Mouse (Mus musculus): ENCODE data around the gene Col25a1.
A peak's percentile ranks its signal among the peaks of the same experiment; 100 is the strongest.

Col25a1 gene

DNA sequence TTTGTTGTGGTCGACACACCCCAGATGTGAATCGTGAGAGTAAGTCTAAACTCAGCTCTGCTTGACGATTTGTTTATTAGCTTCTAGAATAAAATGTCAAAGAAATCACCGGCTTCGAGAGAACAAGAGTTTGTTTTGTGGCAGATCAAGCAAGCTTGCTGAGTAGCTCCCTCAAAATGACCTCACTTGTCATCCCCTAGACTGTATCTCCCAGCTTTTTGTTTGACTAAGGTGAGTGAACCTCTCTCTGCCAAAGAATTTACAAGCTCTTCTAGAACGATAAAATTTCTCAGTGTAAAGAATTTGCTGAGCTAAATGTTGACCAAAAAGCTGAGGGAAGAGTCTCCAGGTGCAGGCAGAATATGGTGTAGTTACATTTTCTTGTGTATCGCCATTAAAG lies 125.3 kb downstream of the Col25a1 start:
- DNase-seq, result no peak

- no peak for DNase-seq
Observed at GRCm38 (mm10) chr3:130259670-130260069, 128.4 kb downstream of the Col25a1 start.

DNA sequence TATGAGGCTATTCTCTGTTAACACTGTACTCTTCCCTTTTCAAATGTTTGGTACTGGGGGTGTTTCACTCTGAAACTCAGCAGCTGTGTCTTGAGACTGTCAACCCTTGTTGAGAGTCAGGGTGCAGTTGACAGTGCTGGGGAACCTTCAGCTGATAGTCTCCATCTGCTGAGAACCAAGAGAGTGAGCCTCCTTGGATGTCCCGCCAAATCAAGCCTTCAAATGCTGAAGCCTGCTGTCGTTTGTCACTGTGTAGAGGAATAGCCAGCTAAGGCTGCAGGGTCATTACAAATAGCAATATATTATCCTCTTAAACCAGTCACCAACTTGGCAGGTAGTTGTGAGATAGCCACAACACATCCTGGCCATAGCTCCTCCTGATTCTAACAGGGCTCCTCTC lies 129.0 kb downstream of the Col25a1 start:
- DNase-seq, result no peak

GRCm38 (mm10) chr3:130265104-130265503 lies 133.8 kb downstream of the Col25a1 start:
- DNase-seq, result no peak

DNA sequence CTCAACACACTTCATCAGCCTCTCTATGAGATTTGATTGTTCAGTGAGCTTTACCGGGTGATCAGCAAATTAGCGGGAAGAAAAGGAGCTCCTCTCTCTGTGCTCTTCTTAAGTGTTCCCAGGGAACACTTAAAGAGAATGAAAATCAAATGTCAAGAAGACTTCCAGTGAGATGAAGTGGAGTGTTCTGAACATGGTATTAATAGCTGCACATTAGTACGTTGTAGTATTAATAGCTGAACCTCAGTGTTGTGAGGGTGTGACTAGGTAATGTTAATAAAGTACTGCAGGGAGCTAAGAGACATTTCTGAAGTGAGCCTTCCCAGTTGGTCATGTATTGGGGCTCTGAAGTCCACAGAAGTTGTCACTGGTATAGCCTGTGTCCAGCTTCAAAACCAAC lies 139.2 kb downstream of the Col25a1 start:
- DNase-seq, result no peak

- DNase-seq, result no peak
Observed at GRCm38 (mm10) chr3:130273949-130274348, 142.6 kb downstream of the Col25a1 start.

GRCm38 (mm10) chr3:130278298-130279050 lies 147.2 kb downstream of the Col25a1 start:
- no peak for DNase-seq

- DNase-seq, result no peak
Observed at GRCm38 (mm10) chr3:130283011-130283760, 151.9 kb downstream of the Col25a1 start.

- no peak for DNase-seq
Observed at GRCm38 (mm10) chr3:130288102-130288501, 156.8 kb downstream of the Col25a1 start.

DNA sequence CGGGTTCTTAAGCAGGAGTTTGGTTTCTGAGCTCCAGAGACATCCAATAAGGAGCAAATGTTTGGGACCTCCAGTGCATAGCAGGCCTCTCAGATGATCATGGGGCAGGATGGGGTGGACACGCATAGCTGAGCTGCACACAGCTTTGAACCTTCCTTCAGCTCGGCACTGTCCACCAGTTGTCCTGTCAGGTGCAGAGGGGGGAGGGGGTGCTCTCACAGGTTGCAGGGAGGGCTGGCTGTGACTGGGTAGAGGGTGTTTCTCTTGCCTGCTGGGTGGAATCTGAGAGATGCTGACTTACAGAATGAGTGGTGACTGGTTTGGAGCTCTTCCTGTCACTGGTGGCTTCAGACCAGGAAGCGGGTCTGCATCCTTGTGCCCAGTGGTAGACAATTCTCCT lies 157.5 kb downstream of the Col25a1 start:
- DNase-seq, result no peak

DNA sequence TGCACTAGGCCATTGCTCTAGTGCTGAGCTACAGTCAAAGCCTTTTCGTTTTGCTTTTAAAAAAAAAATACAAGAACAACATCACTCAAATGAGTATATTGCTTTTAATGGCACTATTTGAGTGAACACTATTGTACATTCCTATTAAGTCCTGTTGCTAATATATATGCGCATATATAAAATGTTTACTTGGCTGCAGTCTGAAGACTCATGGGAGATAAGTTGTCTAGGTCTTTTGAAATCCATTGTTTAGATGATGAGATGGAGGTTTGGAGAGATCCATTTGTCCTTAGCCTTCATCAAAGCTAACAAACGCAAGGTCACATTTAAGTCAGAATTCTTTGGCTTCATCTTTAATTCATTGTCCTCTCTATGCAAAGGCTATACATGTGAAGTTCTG lies 157.9 kb downstream of the Col25a1 start:
- DNase-seq, result no peak

GRCm38 (mm10) chr3:130290175-130290574 lies 158.9 kb downstream of the Col25a1 start:
- no peak for DNase-seq

DNA sequence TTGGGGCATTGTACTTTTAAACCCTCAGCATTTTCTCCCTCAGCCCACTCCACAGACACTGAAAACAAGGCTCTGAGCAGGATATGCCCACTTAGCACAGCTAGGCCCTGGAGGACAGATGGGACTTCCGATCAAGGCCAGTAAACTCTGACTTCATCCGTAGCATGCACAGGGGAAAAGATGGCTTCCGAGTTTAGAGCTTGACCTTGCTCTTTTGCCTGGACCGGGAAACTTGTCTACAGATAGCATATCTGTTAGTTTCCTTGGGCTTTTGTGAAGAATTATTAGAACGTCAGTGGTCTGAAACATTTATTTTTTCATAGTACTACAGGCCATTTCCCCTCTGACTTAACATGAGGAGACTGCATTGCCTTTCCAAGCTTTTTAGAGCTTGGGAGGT lies 159.4 kb downstream of the Col25a1 start:
- DNase-seq, result no peak

GRCm38 (mm10) chr3:130291926-130292325 lies 160.6 kb downstream of the Col25a1 start:
- DNase-seq, result no peak

DNA sequence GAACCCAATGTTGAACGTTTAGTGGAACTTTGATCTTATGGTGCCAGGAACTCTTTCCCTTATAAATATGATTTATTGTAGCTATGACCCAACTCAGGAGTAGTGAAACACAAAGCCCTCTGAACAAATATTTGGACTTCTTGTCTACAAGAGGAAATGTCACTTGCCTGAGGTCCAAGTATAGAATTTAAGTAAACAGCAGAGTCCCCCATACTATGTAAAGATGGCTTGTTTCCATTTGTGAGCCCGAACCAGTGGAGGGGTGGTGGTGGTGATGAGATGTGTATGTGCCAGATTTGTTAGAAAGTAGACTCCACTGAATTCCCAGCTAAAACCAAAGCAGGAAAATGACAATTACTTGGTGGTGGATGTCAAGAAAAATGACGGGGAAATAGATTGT lies 169.2 kb downstream of the Col25a1 start:
- DNase-seq, result no peak

GRCm38 (mm10) chr3:130303597-130303996 lies 172.3 kb downstream of the Col25a1 start:
- DNase-seq, result no peak

- DNase-seq, result no peak
Observed at GRCm38 (mm10) chr3:130304827-130305226, 173.5 kb downstream of the Col25a1 start.

GRCm38 (mm10) chr3:130305686-130306085 lies 174.4 kb downstream of the Col25a1 start:
- DNase-seq, result peak; percentile 22

DNA sequence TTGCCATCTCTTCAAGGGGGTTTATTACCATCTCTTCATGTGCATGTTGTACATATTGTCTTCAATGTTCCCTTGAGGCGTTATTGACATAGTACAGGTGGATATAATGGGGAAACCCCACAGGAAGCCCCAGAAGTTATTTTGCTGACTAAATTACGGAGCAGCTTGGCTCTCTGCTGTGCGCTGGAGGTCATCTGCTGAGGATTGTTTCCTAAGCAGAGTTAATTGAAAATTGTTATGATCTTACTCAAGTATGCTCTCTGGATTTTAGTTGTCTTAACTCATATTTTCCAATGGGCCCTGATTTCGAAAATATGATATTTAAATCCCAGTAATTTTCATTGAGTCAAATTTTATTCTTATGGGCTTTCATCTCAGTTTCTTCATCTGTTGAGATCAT lies 178.0 kb downstream of the Col25a1 start:
- no peak for DNase-seq

- DNase-seq, result no peak
Observed at GRCm38 (mm10) chr3:130310694-130311305, 179.5 kb downstream of the Col25a1 start.

DNA sequence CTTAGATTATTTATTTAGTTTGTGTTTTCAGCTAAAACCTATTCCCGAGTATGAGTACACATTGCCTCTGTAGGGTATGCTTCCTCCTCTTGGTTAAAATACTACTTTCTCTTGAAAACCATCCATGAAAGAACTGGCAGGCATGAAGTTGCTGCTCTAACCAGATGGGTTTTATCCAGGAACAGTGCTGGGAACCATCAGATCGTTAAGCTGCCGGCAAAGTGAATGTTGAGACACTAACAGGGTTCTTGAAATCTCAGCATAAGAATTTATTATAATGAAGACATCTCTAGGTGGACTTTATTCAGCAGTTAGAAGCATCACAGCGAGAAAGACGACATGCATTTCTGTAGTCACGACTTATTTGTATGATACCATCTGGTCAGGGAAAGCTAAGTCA lies 181.9 kb downstream of the Col25a1 start:
- no peak for DNase-seq

DNA sequence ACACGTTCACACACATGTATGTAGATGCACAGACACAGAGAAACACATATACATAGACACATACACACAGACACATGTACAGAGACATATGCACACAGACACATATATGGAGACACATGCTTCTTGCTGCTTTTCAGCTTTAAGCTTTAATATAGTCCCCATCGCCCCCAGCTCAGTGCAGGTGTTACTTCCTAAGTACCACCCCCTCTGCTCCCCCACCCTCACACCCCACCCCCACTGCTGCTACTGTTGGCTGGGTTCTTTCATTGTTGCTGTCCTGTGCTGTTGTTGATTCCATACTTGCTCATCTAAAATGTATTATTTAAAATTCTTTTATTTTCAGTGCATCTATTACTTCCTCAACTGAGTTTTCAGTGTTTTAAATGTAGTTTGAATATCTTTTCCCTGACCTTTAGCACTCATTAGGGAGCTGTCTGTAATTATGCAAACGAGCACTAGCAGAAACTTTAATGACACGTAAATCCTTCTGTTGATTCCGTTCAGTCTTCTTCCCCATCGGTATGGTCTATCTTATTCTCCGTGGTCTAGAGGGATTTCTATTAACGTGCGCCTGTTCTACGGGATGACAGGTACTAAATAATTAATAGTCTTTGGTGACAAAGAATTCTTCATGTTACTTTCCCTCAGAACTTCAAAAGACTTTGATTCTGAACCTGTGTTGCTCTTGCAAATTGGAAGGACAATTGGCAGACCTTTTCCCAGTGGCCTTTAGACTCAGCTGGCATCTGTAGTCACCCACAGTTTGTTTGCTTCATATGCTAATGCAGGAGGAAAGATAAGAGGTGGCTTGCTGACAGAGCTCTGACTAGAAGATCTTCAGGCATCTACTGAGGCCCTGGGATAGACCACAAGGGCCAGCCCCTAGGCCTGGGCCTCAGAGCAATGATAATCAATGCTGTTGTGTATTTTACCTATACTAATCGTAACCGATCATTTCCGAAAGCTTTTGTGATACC lies 196.0 kb downstream of the Col25a1 start:
- no peak for DNase-seq

GRCm38 (mm10) chr3:130328909-130329308 lies 197.6 kb downstream of the Col25a1 start:
- no peak for DNase-seq
